Mouse (Mus musculus): ENCODE results near the gene Slc35a3. TPM values are rescaled to one million over a fixed set of nuclear protein-coding genes. Genes with fewer than 3 reads are reported as not detected.

The Slc35a3 gene
- polyA plus RNA-seq, 2 experiments: 9.6 to 20.7 TPM

DNA sequence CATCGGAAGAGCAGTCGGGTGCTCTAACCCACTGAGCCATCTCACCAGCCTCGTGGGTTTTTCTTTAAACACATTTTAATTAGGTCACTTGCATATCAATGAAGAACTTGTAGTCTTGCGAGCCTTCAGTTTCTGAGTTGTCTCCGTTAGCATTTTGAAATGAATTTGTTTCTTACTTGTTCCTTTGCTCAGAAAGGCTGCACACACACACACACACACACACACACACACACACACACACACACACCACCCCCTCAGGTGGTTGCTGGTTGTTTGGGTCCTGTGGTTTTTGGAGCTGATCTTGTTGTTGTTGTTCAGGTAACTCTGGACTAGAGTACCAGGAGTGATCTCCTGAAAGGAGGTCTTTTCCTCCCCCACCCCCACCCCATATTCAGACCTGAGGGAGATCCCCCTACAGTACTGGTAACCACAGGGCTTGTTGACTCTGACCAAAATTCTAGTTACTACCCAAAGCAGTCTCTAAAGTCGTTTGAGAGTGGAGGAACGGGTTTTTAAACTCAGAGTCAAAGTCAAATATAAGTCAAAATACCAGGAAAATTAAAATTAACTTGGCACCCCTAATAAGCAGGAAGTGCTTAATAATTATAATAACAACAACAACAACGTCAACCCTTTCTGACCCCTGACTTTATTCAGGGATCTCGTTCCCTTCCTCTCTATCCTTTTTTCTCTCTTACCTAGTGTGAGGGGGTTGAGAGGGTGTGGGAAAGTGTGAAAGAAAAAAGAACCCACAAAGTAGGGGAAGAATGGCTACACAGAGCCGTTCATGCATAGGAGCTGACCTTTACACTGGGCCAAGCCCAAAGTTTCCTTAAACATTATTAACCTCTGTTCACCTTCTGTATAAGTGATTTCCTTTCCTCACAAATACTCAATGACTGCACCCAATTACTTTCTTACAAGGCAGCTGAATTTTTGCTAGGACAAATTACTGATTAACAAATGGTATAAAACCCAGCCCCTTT lies 11.2 kb upstream of the Slc35a3 start:
- no peaks in the 10 kb centered on the region for H3K4me1 ChIP-seq (ENCODE audit: control insufficient read depth, insufficient read depth, low read length)
- H3K4me2 ChIP-seq (replicated peaks; ENCODE audit: low read depth, low read length, severe bottlenecking): no peak overlapping the region
- H3K4me3 ChIP-seq (replicated peaks; ENCODE audit: low read length): no peak overlapping the region
- no peaks in the 10 kb centered on the region for H3K9me3 ChIP-seq (ENCODE audit: control insufficient read depth, low read length)
- DNase-seq (ENCODE audit: low spot score) (no peak), ATAC-seq (ENCODE audit: low FRiP score, low read depth) (no peak)
- WGBS: 65% methylated on average over 10 of the region's 10 CpGs
- TF ChIP-seq POLR2A (IDR thresholded peaks at IDR 0.05; ENCODE audit: borderline replicate concordance, extremely low read depth, insufficient read depth, insufficient read length): no peak
- no peak overlapping the region for H3K9ac ChIP-seq (ENCODE audit: low read depth, low read length, severe bottlenecking)
- no peak overlapping the region for H3K27ac ChIP-seq (replicated peaks; ENCODE audit: low read depth, low read length)
- no peaks in the 10 kb centered on the region for H3K27me3 ChIP-seq (ENCODE audit: control insufficient read depth, insufficient read depth, low read length)
- H3K36me3 ChIP-seq (ENCODE audit: control insufficient read depth, insufficient read depth, low read length): no peaks in the 10 kb centered on the region

DNA sequence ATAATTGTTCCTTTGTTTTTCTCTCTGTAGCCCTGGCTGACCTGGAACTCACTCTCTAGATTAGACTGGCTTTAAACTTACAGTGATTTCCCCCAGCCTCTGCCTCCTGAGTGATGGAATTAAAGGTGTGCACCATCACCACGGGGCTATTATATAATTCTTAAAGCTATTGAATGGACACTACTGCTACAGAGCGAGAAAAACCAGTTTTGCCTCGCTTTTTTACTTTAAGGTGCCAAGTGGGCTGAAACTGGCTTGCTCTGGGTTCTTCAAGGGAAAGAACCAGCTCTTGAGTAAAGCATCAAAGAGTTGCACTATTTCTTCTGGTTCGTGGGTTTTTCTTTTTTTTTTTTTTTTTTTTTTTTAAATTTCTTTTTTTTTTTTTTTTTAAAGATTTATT lies 10.3 kb upstream of the Slc35a3 start:
- H3K4me3 ChIP-seq (replicated peaks; ENCODE audit: low read length): no peak overlapping the region
- H3K9ac ChIP-seq (ENCODE audit: low read depth, low read length, severe bottlenecking): no peak overlapping the region
- H3K9me3 ChIP-seq (ENCODE audit: control insufficient read depth, low read length): no peaks in the 10 kb centered on the region
- DNase-seq (ENCODE audit: low spot score): no peak
- no peaks in the 10 kb centered on the region for H3K27me3 ChIP-seq (ENCODE audit: control insufficient read depth, insufficient read depth, low read length)
- H3K27ac ChIP-seq (replicated peaks; ENCODE audit: low read depth, low read length): no peak overlapping the region
- H3K4me2 ChIP-seq (replicated peaks; ENCODE audit: low read depth, low read length, severe bottlenecking): no peak overlapping the region
- 70% methylated on average over 4 of the region's 4 CpGs for WGBS
- TF ChIP-seq POLR2A (IDR thresholded peaks at IDR 0.05; ENCODE audit: borderline replicate concordance, extremely low read depth, insufficient read depth, insufficient read length): no peak
- H3K4me1 ChIP-seq (ENCODE audit: control insufficient read depth, insufficient read depth, low read length): no peaks in the 10 kb centered on the region
- ATAC-seq (ENCODE audit: low FRiP score, low read depth): no peak
- no peaks in the 10 kb centered on the region for H3K36me3 ChIP-seq (ENCODE audit: control insufficient read depth, insufficient read depth, low read length)

DNA sequence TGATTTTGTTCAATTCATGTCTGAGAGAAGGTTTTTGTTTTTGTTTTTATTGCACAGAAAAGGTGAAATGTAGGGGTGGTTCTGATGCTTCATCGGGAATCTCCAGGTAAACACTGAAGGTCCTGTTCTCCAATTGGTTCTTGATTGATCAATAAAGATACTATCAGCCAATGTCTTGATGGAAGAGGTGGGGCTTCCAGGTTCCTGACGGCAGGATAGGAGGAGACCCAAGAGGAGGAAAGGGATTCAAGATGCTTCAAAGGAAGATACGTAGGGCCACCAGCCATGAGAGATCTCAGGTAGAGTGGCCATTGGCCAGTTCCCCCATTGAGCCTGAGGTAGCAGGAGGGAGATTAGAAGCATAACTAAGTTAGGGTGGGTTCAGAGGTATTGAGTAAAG lies 6.3 kb upstream of the Slc35a3 start:
- Histone ChIP-seq H3K4me2 (replicated peaks; ENCODE audit: low read depth, low read length, severe bottlenecking) (no peak overlapping the region), H3K27me3 (ENCODE audit: control insufficient read depth, insufficient read depth, low read length) (no peaks in the 10 kb centered on the region), H3K4me1 (ENCODE audit: control insufficient read depth, insufficient read depth, low read length) (no peaks in the 10 kb centered on the region), H3K9ac (ENCODE audit: low read depth, low read length, severe bottlenecking) (no peak overlapping the region), H3K27ac (replicated peaks; ENCODE audit: low read depth, low read length) (no peak overlapping the region), H3K36me3 (ENCODE audit: control insufficient read depth, insufficient read depth, low read length) (no peaks in the 10 kb centered on the region), H3K9me3 (ENCODE audit: control insufficient read depth, low read length) (no peaks in the 10 kb centered on the region), H3K4me3 (replicated peaks; ENCODE audit: low read length) (no peak overlapping the region)
- ATAC-seq (ENCODE audit: low FRiP score, low read depth) (no peak), DNase-seq (ENCODE audit: low spot score) (no peak)
- no peak for TF ChIP-seq POLR2A (IDR thresholded peaks at IDR 0.05; ENCODE audit: borderline replicate concordance, extremely low read depth, insufficient read depth, insufficient read length)
- WGBS: 62% methylated on average over 3 of the region's 3 CpGs

DNA sequence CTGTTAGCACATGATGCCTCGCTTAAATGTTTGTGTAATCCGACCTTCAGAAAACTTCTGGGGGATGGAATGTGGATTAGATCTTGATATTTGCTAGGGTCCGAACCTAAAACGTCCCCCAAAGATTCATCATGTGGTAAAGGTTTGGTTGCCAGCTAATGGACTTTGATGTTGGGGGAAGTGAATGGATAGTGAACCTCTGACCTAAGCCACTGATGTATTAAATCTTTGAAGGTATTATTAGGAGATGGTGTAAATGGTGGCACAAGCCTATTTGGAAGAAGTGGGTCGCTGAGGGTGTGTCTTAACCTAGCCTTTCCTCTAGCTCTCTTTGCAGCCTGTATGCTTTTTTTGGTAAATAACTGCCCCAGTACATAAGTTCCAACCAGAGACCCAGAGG lies 400 bp upstream of the Slc35a3 start:
- Histone ChIP-seq H3K4me2 (replicated peaks; ENCODE audit: low read depth, low read length, severe bottlenecking) (peak overlapping the region; percentile 70), H3K9ac (ENCODE audit: low read depth, low read length, severe bottlenecking) (no peak overlapping the region)
- 23% methylated on average over 5 of the region's 5 CpGs for WGBS

DNA sequence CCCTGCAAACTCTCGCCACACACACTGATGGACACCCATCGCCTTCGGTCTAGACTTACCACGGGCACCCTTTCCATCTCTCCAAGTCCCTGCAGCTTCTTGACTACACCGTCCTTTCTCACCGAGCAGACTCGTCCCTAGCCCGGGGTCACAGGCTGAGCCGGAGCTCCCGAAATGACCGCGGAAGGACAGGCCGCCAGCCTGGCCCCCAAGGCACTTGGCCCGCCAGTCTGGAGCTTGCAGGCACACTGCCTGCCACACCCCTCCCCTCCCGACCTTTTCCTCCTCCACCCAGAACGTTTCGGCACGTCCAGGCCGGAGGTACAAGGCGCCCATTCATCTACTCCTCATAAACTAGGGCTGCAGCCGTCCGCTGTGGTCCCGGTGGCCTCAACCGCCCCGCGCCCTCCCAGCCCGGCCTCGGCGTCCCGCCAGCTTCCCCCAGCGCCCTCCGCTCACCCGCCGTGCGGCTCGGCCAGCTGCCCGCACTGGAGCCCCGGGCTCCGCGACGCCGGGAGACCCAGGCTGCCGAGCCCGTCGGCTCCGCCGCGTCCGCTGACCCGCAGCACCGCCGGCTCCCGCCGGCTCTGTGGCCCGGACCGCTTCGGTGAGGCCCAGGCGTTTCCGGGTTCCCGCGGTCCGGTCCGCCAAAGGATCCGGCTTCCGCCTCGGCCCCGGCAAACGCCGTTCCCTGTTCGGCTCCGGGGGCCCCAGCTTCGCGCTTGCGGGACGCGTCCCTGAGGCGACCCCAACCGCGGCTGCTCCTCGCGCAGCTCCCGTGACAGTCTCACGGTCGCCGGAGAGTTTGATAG lies 801 bp downstream of the Slc35a3 start:
- ATAC-seq (ENCODE audit: low FRiP score, low read depth): peak; percentile 91
- Histone ChIP-seq H3K27me3 (ENCODE audit: control insufficient read depth, insufficient read depth, low read length) (no peaks in the 10 kb centered on the region), H3K4me3 (replicated peaks; ENCODE audit: low read length) (peak overlapping the region; percentile 96), H3K27ac (replicated peaks; ENCODE audit: low read depth, low read length) (peak overlapping the region; percentile 82), H3K9ac (ENCODE audit: low read depth, low read length, severe bottlenecking) (peak overlapping the region; percentile 95), H3K4me2 (replicated peaks; ENCODE audit: low read depth, low read length, severe bottlenecking) (peak overlapping the region; percentile 70), H3K9me3 (ENCODE audit: control insufficient read depth, low read length) (no peaks in the 10 kb centered on the region), H3K36me3 (ENCODE audit: control insufficient read depth, insufficient read depth, low read length) (peaks cover 2% of the 10 kb centered on the region; the same call in 1 of the 2 replicates), H3K4me1 (ENCODE audit: control insufficient read depth, insufficient read depth, low read length) (peaks cover 10% of the 10 kb centered on the region)
- WGBS: under 1% methylated on average over 65 of the region's 85 CpGs
- peak; percentile 65 for DNase-seq (ENCODE audit: low spot score)
- no peak; the same call in 1 of the 2 replicates for TF ChIP-seq POLR2A (IDR thresholded peaks at IDR 0.05; ENCODE audit: borderline replicate concordance, extremely low read depth, insufficient read depth, insufficient read length)

More for the DNA sequence above, 400 bp upstream of the Slc35a3 start:
- Histone ChIP-seq H3K4me1 (ENCODE audit: control insufficient read depth, insufficient read depth, low read length) (peaks cover 10% of the 10 kb centered on the region), H3K36me3 (ENCODE audit: control insufficient read depth, insufficient read depth, low read length) (no peaks in the 10 kb centered on the region), H3K27me3 (ENCODE audit: control insufficient read depth, insufficient read depth, low read length) (no peaks in the 10 kb centered on the region), H3K9me3 (ENCODE audit: control insufficient read depth, low read length) (no peaks in the 10 kb centered on the region), H3K27ac (replicated peaks; ENCODE audit: low read depth, low read length) (no peak overlapping the region), H3K4me3 (replicated peaks; ENCODE audit: low read length) (peak overlapping the region; percentile 96)
- DNase-seq (ENCODE audit: low spot score): no peak
- no peak for ATAC-seq (ENCODE audit: low FRiP score, low read depth)
- no peak for TF ChIP-seq POLR2A (IDR thresholded peaks at IDR 0.05; ENCODE audit: borderline replicate concordance, extremely low read depth, insufficient read depth, insufficient read length)

Data from limb, embryonic 14.5 days (tissue).